Mouse (Mus musculus): ENCODE measurements at regions not wholly inside any gene's neighbourhood (a gene's known extent, or its start where the extent isn't known, plus 50 kb on each side); places are given as distances from the start of the nearest gene placed in this dataset.

DNA sequence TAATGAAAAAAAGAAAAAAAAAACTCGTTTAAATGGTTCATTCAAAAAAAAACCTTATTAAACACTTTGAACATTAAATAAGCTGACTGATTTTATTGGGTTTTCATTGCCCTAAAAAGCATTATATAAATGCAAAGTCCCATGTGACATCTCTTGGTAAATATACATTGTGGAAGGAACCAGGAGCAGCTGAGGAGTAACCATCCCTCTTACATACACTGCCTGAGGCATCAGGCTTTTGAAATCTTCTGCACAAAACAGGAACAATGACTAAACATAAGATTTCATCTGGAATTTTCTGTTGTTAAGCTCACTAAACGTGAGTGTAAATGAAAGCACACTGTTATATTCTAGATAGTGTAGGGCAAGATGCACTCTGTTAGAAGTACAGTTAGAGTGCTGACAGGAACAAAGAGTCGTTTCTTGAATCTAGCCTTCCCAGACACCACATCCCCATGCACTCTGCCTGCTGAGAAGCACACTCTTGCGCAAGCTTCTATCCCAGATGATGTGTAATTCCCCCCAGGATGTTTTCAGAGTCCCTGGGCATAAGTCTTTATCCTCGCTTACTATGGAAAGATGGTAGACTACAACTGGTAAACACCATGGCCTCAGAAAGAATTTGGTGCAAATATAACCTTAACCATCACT is 125.0 kb upstream of the BC052040 start:
- TF ChIP-seq CTCF (conservative IDR thresholded peaks at IDR 0.05; ENCODE audit: low read length) (no peak), NANOG (IDR thresholded peaks at IDR 0.05; ENCODE audit: borderline replicate concordance, low read length) (no peak), POU5F1 (IDR thresholded peaks at IDR 0.05; ENCODE audit: borderline replicate concordance, low read length) (no peak)
